Mouse (Mus musculus) hindbrain, embryonic 10.5 days (tissue): ENCODE measurements around the gene Kif2a. TPM values are rescaled to one million over a fixed set of nuclear protein-coding genes. Genes with fewer than 3 reads are reported as not detected.

ENCODE experiments used
- DNase-seq: peaks from one replicate; pipeline ENCODE4 v3.0.0-alpha.2; 2017; ENCODE audit warnings: low spot score
- H3K27ac ChIP-seq: fragments of 300-500 bp; sonication (generic); 2 replicates; pipeline ENCODE4 v1.5.1; 2016; ENCODE audit warnings: mild to moderate bottlenecking, moderate library complexity
- H3K27me3 ChIP-seq: fragments of 300-500 bp; sonication (generic); 2 replicates; pipeline ENCODE4 v1.6.1; 2016; ENCODE audit warnings: mild to moderate bottlenecking; ENCODE audit not compliant: poor library complexity, insufficient read depth, severe bottlenecking
- H3K36me3 ChIP-seq: fragments of 300-500 bp; sonication (generic); 2 replicates; pipeline ENCODE4 v1.6.1; 2016; ENCODE audit warnings: mild to moderate bottlenecking, moderate library complexity
- H3K4me1 ChIP-seq: fragments of 300-500 bp; sonication (generic); replicated peaks from 2 replicates; pipeline ENCODE4 v1.6.1; 2016; ENCODE audit warnings: mild to moderate bottlenecking
- H3K4me3 ChIP-seq: fragments of 300-500 bp; sonication (generic); 2 replicates; pipeline ENCODE4 v1.5.1; 2016; ENCODE audit warnings: mild to moderate bottlenecking, moderate library complexity
- H3K9me3 ChIP-seq: fragments of 300-500 bp; sonication (generic); 2 replicates; pipeline ENCODE4 v1.6.1; 2016; ENCODE audit warnings: mild to moderate bottlenecking, moderate library complexity
- WGBS: fragments of 180-500 bp; shearing (Covaris S2); methylation state at CpG from one replicate; pipeline ENCODE4 v1.1.7; 2016; 5-methylcytosine and 5-hydroxymethylcytosine counted together
- polyA plus RNA-seq: library from polyadenylated mRNA; unstranded; fragments of >200 nt; fragmentation: Nextera tagmentation; extraction: Ambion mirVana; gene quantifications from 2 replicates; pipeline ENCODE4 v1.2.1, GENCODE M21; 2016

Gene Kif2a
- polyA plus RNA-seq, 1 experiment from 2014 or later = 14.4 TPM

DNA sequence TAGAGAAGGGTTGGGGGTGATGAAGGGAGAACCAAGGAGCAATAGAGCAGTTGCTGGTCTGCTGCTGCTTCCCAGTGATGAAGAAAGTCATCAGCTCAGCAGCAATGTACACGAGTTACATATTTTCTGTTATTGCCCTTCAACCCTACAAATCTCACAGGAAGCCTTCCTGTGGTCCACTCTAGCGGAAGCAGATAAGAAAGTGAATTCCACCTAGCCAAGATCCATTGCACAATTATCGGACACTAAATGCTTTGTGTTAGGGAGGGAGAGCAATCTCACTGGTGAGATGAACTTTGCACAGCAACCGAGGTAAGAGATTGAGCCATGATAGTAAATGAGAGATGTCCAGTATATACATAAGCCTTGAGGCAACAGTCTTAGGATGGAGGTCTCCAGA is 17.6 kb upstream of the Kif2a start:
- 89% methylated on average over 4 of the region's 4 CpGs for WGBS

GRCm38 (mm10) chr13:107038346-107038745 is 16.4 kb upstream of the Kif2a start:
- no peak for DNase-seq
- no peak overlapping the region for H3K4me3 ChIP-seq
- H3K4me1 ChIP-seq = no peaks in the 10 kb centered on the region
- H3K27me3 ChIP-seq = no peaks in the 10 kb centered on the region
- no peaks in the 10 kb centered on the region for H3K9me3 ChIP-seq
- WGBS = 93% methylated on average over 2 of the region's 2 CpGs
- H3K36me3 ChIP-seq = no peaks in the 10 kb centered on the region
- no peak overlapping the region for H3K27ac ChIP-seq

More for the DNA sequence above, 17.6 kb upstream of the Kif2a start:
- H3K4me3 ChIP-seq = no peak overlapping the region
- DNase-seq = no peak
- H3K27me3 ChIP-seq = no peaks in the 10 kb centered on the region
- H3K36me3 ChIP-seq = no peaks in the 10 kb centered on the region
- H3K4me1 ChIP-seq = no peaks in the 10 kb centered on the region
- H3K9me3 ChIP-seq = no peaks in the 10 kb centered on the region
- no peak overlapping the region for H3K27ac ChIP-seq

GRCm38 (mm10) chr13:107035511-107036113 is 13.7 kb upstream of the Kif2a start:
- WGBS = 88% methylated on average over 3 of the region's 3 CpGs
- no peak for DNase-seq
- Histone ChIP-seq H3K4me1 (no peaks in the 10 kb centered on the region), H3K27ac (no peak overlapping the region), H3K9me3 (no peaks in the 10 kb centered on the region), H3K36me3 (no peaks in the 10 kb centered on the region), H3K27me3 (no peaks in the 10 kb centered on the region), H3K4me3 (no peak overlapping the region)

DNA sequence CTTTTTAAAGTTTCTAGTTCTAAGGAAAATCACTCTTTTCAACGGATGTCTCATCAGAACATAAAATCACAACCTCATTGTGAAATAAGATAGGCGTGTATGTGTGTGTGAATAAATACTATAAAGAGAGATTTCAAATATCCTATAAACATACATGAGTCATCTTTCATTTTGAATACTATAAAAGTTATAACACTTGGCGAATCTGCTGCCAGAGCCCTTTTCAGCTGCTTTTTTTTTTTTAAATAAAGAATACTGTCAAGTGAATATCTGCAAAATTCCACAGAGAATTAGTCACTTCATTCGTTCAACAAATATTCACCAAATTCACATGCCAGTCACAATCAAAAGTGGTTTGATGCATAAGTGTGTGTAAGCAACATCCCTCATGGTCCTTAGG is 13.2 kb upstream of the Kif2a start:
- DNase-seq = no peak
- Histone ChIP-seq H3K4me1 (no peaks in the 10 kb centered on the region), H3K27ac (no peak overlapping the region), H3K36me3 (no peaks in the 10 kb centered on the region), H3K4me3 (no peak overlapping the region), H3K27me3 (no peaks in the 10 kb centered on the region), H3K9me3 (no peaks in the 10 kb centered on the region)
- WGBS = 91% methylated on average over 4 of the region's 4 CpGs

DNA sequence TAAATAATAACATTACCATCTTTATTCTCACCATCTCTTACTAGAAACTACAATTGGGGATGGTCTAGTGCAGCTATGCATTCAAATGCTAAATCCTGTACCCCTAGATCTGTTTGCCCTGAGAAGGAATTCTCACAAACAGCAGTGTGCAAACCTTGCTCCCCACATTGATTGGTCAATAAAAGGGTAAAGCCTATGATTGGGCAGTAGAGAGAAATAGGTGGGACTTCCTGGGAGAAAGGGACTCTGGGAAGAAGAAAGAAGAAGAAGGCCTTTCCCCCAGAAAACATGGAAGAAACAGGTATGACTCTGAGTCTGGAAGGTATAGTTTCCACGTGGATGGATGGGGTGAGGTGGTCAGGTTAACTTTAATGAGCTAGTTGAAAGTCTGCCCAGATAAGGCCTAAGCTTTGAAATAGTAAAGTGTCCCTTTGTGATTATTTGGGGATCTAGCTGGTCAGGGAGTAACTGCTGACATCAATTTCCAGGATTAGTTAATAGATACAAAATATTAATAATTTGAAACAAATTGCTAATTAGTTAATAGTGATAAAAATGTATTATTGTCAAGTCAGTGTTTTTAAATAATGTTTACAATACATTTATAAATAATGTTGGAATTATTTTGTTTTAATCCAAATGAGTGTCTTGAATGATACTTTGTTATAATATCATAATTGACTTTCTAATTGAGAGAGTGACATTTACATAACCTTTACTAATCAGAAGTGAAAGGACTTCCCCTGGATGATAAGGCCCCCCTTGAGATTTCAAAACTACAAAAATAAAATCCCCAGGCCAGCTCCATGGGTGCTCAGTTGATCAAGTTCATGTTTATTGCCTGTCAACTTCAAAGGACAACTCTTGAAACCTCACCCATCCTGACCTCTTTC is 12.3 kb upstream of the Kif2a start:
- Histone ChIP-seq H3K4me1 (no peaks in the 10 kb centered on the region), H3K4me3 (no peak overlapping the region), H3K36me3 (no peaks in the 10 kb centered on the region), H3K9me3 (no peaks in the 10 kb centered on the region), H3K27me3 (no peaks in the 10 kb centered on the region), H3K27ac (no peak overlapping the region)
- DNase-seq = no peak
- 56% methylated on average over 1 of the region's 1 CpGs for WGBS

DNA sequence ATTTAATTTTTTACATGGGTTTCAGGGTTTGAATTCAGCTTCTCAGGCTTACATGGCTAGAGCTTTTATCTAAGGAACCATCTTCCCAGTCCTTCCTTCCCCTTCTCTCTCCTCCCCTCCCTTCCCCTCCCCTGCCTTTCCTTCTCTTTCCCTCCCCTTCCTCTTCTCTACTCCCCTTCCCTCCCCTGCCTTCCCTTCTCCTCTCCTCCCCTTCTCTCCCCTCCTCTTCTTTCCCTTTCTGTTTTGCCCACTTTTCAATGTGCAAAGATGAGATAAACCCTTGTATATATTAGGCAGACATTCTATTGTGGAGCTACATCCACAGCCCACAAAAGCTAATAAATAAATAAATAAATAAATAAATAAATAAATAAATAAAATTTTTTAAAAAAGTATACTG is 9.3 kb upstream of the Kif2a start:
- H3K27ac ChIP-seq = no peak overlapping the region
- DNase-seq = no peak

DNA sequence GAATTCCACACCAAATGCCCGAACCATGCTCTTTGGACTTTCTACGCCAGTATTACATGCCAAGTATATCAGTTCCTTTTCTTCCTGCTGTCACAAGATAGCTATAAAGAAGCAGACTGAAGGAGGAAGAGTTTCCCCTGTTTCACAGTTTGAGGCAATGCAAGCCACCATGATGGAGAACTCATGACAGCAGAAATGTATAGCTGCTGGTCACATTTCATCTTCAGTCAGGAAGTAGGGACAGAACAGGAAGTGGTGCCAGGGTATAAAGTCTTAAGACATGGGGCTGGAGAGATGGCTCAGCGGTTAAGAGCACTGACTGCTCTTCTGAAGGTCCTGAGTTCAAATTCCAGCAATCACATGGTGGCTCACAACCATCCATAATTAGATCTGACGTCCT is 5.3 kb upstream of the Kif2a start:
- no peaks in the 10 kb centered on the region for H3K9me3 ChIP-seq
- no peak overlapping the region for H3K4me3 ChIP-seq
- no peak for DNase-seq
- H3K4me1 ChIP-seq = peaks cover 8% of the 10 kb centered on the region
- H3K27ac ChIP-seq = no peak overlapping the region
- no peaks in the 10 kb centered on the region for H3K27me3 ChIP-seq
- WGBS = 92% methylated on average over 4 of the region's 4 CpGs
- H3K36me3 ChIP-seq = no peaks in the 10 kb centered on the region

More for the DNA sequence above, 9.3 kb upstream of the Kif2a start:
- Histone ChIP-seq H3K4me3 (no peak overlapping the region), H3K27me3 (no peaks in the 10 kb centered on the region), H3K36me3 (no peaks in the 10 kb centered on the region), H3K4me1 (no peaks in the 10 kb centered on the region), H3K9me3 (no peaks in the 10 kb centered on the region)

DNA sequence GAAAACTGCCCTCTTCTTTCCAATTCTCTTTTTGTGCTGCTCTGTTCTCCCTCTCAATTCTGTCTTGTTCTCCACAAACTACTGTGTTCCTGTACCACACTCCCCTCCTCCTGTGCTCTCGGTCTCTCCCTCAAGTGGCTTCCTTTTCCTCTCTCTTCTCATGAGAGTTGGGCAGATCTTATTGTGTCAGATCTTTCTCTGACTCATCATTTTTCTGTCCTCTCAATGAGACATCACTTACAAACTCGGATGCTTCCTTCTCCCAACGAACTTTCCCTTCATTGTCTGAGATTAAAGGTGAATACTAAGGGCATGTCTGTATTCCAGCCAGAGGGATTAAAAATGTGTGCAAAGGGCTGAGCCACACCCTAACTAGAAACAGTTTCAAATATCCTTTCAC is 3.7 kb upstream of the Kif2a start:
- no peak overlapping the region for H3K27ac ChIP-seq
- no peak overlapping the region for H3K4me3 ChIP-seq
- H3K9me3 ChIP-seq = no peaks in the 10 kb centered on the region
- no peak for DNase-seq
- H3K36me3 ChIP-seq = no peaks in the 10 kb centered on the region
- 79% methylated on average over 3 of the region's 3 CpGs for WGBS
- H3K4me1 ChIP-seq = peaks cover 11% of the 10 kb centered on the region
- no peaks in the 10 kb centered on the region for H3K27me3 ChIP-seq

DNA sequence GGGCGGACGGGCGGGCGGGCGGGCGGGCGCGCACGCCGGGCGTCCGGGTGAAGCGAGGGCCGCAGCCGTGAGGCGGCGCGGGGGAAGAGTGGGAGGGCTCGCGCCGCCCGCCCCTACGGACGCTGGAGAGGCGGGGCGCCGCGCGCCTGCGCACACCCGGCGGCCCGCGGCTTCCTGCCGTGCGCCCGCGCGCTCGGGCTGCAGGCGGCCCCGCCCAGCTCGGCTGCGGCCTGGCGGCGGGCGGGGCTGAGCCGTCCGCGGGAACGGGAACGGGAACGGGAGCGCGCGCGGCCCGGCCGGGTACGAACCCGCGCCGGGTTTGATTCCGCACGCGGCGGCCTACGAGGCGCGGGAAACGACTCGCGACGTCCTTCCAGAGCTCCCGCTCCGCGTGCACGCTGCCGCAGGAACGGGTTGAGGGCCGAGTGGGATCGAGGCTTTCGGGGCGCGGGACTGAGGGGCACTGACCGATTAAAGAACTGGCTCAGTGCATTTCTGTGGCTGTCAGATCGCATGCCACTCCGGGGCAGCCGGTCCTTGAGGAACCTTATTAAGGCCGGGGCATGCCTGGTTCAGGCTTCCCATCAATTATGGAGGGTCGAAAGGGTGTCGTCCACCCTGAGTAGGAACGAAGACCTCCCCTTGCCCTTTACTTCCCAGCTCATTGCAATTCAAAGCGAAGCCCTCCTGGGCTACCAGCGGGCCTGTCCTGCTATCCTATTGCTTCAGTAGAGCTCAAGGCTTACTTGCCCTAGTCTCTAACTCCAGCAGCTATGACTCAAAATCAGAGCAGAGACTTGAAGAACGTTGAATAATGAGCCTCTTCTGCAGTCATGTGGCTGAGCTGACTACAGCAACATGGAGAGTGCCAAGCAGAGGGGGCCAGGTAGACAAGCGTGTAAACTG is 593 bp upstream of the Kif2a start:
- Histone ChIP-seq H3K27ac (peak overlapping the region; percentile 98), H3K36me3 (peaks cover 11% of the 10 kb centered on the region), H3K9me3 (no peaks in the 10 kb centered on the region), H3K4me1 (peaks cover 20% of the 10 kb centered on the region), H3K4me3 (peak overlapping the region; percentile 97), H3K27me3 (no peaks in the 10 kb centered on the region)
- DNase-seq = peak; percentile 77
- WGBS = 1% methylated on average over 96 of the region's 97 CpGs

- Histone ChIP-seq H3K9me3 (no peaks in the 10 kb centered on the region), H3K4me3 (no peak overlapping the region), H3K36me3 (peaks cover 24% of the 10 kb centered on the region), H3K4me1 (peaks cover 20% of the 10 kb centered on the region), H3K27ac (no peak overlapping the region), H3K27me3 (no peaks in the 10 kb centered on the region)
- WGBS = 90% methylated on average over 2 of the region's 2 CpGs
- DNase-seq = no peak
These were observed 2.5 kb downstream of the Kif2a start for GRCm38 (mm10) chr13:107019443-107019842.

- Histone ChIP-seq H3K36me3 (peaks cover 17% of the 10 kb centered on the region), H3K27me3 (no peaks in the 10 kb centered on the region), H3K4me3 (no peak overlapping the region), H3K27ac (no peak overlapping the region), H3K9me3 (no peaks in the 10 kb centered on the region), H3K4me1 (0 out of 2 replicates have a peak, but pooled peaks cover 4% of the 10 kb centered on the region)
- 80% methylated on average over 2 of the region's 2 CpGs for WGBS
- no peak for DNase-seq
These were observed 8.0 kb downstream of the Kif2a start for GRCm38 (mm10) chr13:107013926-107014325.

DNA sequence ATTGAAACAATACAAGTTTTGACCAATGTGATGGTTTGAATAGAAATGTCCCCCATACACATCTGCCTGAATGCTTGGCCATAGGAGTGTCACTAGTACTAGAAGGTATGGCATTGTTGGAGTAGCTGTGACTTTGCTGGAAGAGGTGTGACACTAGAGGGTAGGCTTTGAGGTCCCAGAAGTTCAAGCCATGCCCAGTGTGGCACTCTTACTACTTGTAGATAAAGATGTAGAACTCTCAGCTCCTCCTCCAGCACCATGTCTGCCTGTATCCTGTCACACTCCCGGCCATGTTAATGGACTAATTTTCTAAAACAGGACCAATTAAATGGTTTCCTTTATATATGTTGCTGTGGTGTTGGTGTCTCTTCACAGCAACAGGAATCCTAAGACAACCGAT is 10.3 kb downstream of the Kif2a start:
- H3K4me1 ChIP-seq = 0 out of 2 replicates have a peak, but pooled peaks cover 4% of the 10 kb centered on the region

More for the DNA sequence above, 10.3 kb downstream of the Kif2a start:
- Histone ChIP-seq H3K36me3 (peaks cover 4% of the 10 kb centered on the region), H3K27ac (no peak overlapping the region), H3K27me3 (no peaks in the 10 kb centered on the region), H3K9me3 (no peaks in the 10 kb centered on the region), H3K4me3 (no peak overlapping the region)
- no peak for DNase-seq
- WGBS = 91% methylated on average over 2 of the region's 2 CpGs
